Mouse (Mus musculus) lung, embryonic 14.5 days (tissue): ENCODE results near the gene Dis3l. TPM values are rescaled to one million over a fixed set of nuclear protein-coding genes. Genes with fewer than 3 reads are reported as not detected.

Source experiments
- ATAC-seq: fragments of 200-750 bp; cut with Nextera tagmentation; 2 replicates; pipeline ENCODE4 v1.8.0; 2017; ENCODE audit warnings: mild to moderate bottlenecking, moderate TSS enrichment, moderate library complexity; ENCODE audit not compliant: insufficient read depth
- DNase-seq: peaks from one replicate; pipeline ENCODE4 v3.0.0-alpha.2; 2015
- H3K27ac ChIP-seq: fragments of 300-500 bp; sonication (generic); 2 replicates; pipeline ENCODE4 v1.5.1; 2014; ENCODE audit warnings: low read depth, mild to moderate bottlenecking, moderate library complexity
- H3K27me3 ChIP-seq: fragments of 300-500 bp; sonication (generic); 2 replicates; pipeline ENCODE4 v1.6.1; 2014; ENCODE audit warnings: low read length, control low read depth; ENCODE audit not compliant: insufficient read depth
- H3K36me3 ChIP-seq: fragments of 300-500 bp; sonication (generic); 2 replicates; pipeline ENCODE4 v1.6.1; 2014; ENCODE audit warnings: control low read depth; ENCODE audit not compliant: insufficient read depth
- H3K4me1 ChIP-seq: fragments of 300-500 bp; sonication (generic); 2 replicates; pipeline ENCODE4 v1.6.1; 2014; ENCODE audit warnings: antibody characterized with exemption, control low read depth; ENCODE audit not compliant: insufficient read depth
- H3K4me2 ChIP-seq: fragments of 300-500 bp; sonication (generic); 2 replicates; pipeline ENCODE4 v1.6.1; 2014; ENCODE audit warnings: mild to moderate bottlenecking
- H3K4me3 ChIP-seq: fragments of 300-500 bp; sonication (generic); 2 replicates; pipeline ENCODE4 v1.5.1; 2014; ENCODE audit warnings: low read depth, low read length
- H3K9ac ChIP-seq: fragments of 300-500 bp; sonication (generic); 2 replicates; pipeline ENCODE4 v1.6.1; 2014
- H3K9me3 ChIP-seq: fragments of 300-500 bp; sonication (generic); 2 replicates; pipeline ENCODE4 v1.6.1; 2016; ENCODE audit warnings: low read depth, low read length, control low read depth
- CTCF ChIP-seq: IDR thresholded peaks from 2 replicates; pipeline ENCODE4 v1.5.1; 2016; ENCODE audit warnings: antibody characterized with exemption, low read depth
- WGBS: fragments of 180-500 bp; shearing (Covaris S2); extraction: QIAGEN DNeasy Blood & Tissue Kit; methylation state at CpG from one replicate; pipeline ENCODE4 v1.1.7; 2014; 5-methylcytosine and 5-hydroxymethylcytosine counted together
- polyA plus RNA-seq: library from polyadenylated mRNA; unstranded; fragments of >200 nt; fragmentation: Nextera tagmentation; extraction: Ambion mirVana; gene quantifications from 2 replicates; pipeline ENCODE4 v1.2.1, GENCODE M21; 2014

Dis3l gene
- polyA plus RNA-seq, 1 experiment from 2014 or later = 24.6 TPM

DNA sequence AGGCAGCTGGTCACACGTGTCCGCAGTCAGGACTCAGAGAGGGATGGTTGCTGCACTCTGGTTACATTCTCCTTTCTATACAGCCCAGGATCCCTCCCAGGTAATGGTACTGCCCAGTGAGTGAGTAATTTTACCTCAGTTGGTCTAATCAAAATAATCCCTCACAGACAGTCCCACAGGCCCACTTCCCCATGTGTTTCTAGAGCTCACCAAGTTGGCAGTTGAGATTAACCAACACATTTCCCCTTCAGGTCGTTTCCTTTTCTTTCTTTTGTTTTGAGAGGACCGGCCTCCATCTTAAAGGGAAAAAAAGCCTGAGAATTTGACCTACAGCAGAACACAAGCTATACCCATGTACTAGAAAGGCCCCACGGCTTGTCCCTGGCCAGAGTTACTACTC lies 4.8 kb upstream of the Dis3l start:
- H3K27ac ChIP-seq = no peak overlapping the region
- no peak for ATAC-seq
- no peak overlapping the region for H3K9ac ChIP-seq

DNA sequence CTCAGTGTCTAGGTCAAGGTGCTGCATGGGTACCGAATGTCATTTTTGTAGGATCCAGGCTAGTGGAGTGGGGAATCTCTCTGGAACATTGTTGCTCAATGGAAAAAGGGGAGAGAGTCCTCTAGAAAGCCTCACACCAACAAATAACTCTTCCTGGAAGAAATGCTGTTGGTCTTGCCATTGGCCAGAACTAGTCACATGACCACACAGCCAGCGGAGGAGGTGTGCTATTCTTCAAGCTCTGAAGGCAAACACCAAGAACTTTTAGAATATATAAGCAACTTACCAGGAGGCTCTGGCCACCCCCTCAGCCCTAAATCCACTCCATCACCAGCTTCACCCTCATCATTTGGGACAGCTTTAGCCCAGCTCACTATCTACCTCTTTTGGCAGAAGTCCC lies 2.6 kb upstream of the Dis3l start:
- Histone ChIP-seq H3K4me1 (peaks cover 8% of the 10 kb centered on the region; the same call in 1 of the 2 replicates), H3K27ac (no peak overlapping the region), H3K4me3 (no peak overlapping the region), H3K4me2 (no peak overlapping the region), H3K9me3 (no peaks in the 10 kb centered on the region), H3K27me3 (no peaks in the 10 kb centered on the region), H3K9ac (no peak overlapping the region), H3K36me3 (no peaks in the 10 kb centered on the region)
- ATAC-seq (no peak), DNase-seq (no peak)
- WGBS = 80% methylated on average over 2 of the region's 2 CpGs
- TF ChIP-seq CTCF = no peak

More for the DNA sequence above, 4.8 kb upstream of the Dis3l start:
- Histone ChIP-seq H3K4me1 (no peaks in the 10 kb centered on the region), H3K9me3 (no peaks in the 10 kb centered on the region), H3K27me3 (no peaks in the 10 kb centered on the region), H3K36me3 (no peaks in the 10 kb centered on the region), H3K4me3 (no peak overlapping the region), H3K4me2 (no peak overlapping the region)
- 54% methylated on average over 5 of the region's 5 CpGs for WGBS
- DNase-seq = no peak
- no peak for TF ChIP-seq CTCF

GRCm38 (mm10) chr9:64341671-64342070 lies 583 bp upstream of the Dis3l start:
- Histone ChIP-seq H3K27me3 (no peaks in the 10 kb centered on the region), H3K4me1 (peaks cover 8% of the 10 kb centered on the region; the same call in 1 of the 2 replicates), H3K27ac (peak overlapping the region; percentile 100; the same call in 1 of the 2 replicates), H3K36me3 (peaks cover 8% of the 10 kb centered on the region; the same call in 1 of the 2 replicates), H3K9ac (no peak overlapping the region), H3K4me3 (peak overlapping the region; percentile 67), H3K9me3 (no peaks in the 10 kb centered on the region), H3K4me2 (peak overlapping the region; percentile 86)
- 55% methylated on average over 8 of the region's 8 CpGs for WGBS
- DNase-seq (peak; percentile 10), ATAC-seq (no peak)
- TF ChIP-seq CTCF = no peak

DNA sequence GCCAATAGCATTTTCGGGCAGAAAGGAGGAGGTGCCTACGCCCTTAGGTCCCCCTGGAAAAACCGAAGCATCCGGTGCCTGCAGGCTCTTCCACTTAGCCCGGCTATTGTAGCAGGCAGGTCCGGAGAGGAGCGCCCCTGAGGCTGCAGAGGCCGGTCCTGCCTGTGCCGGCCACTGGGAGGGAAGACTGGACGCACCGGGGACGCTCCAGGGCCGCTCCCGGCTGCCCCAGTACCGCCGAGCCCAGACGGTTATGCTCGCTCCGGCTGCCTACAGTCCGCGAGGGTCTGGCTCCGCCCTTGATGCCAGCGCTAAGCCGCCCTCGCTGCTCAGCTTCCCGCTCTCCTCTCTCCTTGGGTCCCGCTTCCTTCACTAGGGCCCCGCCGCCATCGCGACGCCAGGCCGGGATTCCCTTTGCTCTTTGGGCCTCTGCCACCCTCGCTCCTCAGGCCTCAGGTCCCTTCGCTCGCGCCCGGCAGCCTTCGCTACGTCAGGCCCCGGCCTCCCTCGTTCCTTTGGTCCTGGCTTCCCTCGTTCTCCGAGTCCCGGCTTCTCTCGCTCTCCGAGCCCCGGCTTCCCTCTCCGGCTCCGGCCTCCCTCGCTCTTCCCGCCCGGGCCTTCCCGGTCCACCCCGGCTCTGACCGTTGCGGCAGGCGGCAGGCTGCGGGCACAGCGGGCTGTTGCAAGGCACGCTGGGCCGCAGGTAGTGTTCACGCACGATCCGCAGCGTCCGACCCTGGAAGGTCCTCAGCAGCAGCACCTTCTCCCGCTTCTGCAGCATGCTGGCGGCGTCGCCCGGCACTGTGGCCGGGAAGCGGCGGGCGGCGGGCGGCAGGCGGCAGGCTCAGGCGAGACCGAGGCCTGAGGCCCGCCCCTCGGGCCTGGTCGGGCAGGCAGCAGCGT lies 486 bp downstream of the Dis3l start:
- Histone ChIP-seq H3K27ac (peak overlapping the region; percentile 100), H3K4me2 (peak overlapping the region; percentile 86), H3K36me3 (peaks cover 15% of the 10 kb centered on the region; the same call in 1 of the 2 replicates), H3K27me3 (no peaks in the 10 kb centered on the region), H3K4me1 (peaks cover 8% of the 10 kb centered on the region; the same call in 1 of the 2 replicates), H3K4me3 (peak overlapping the region; percentile 67), H3K9ac (peak overlapping the region; percentile 99), H3K9me3 (no peaks in the 10 kb centered on the region)
- DNase-seq (peak; percentile 85), ATAC-seq (peak; percentile 93)
- WGBS = under 1% methylated on average over 83 of the region's 85 CpGs
- TF ChIP-seq CTCF = peak; percentile 4; the same call in 1 of the 2 replicates

- H3K27me3 ChIP-seq = no peaks in the 10 kb centered on the region
- 54% methylated on average over 8 of the region's 8 CpGs for WGBS
- peaks cover 20% of the 10 kb centered on the region for H3K36me3 ChIP-seq
- no peaks in the 10 kb centered on the region for H3K9me3 ChIP-seq
- no peak for ATAC-seq
- peak overlapping the region; percentile 99 for H3K9ac ChIP-seq
- peaks cover 8% of the 10 kb centered on the region; the same call in 1 of the 2 replicates for H3K4me1 ChIP-seq
- H3K4me2 ChIP-seq = peak overlapping the region; percentile 86
- TF ChIP-seq CTCF = no peak
- H3K27ac ChIP-seq = peak overlapping the region; percentile 100; the same call in 1 of the 2 replicates
- peak overlapping the region; percentile 67 for H3K4me3 ChIP-seq
- peak; percentile 9 for DNase-seq
Measured at GRCm38 (mm10) chr9:64339361-64339760, 1.7 kb downstream of the Dis3l start.

GRCm38 (mm10) chr9:64335825-64336224 lies 5.3 kb downstream of the Dis3l start:
- DNase-seq (no peak), ATAC-seq (no peak)
- no peak overlapping the region for H3K27ac ChIP-seq
- no peak for TF ChIP-seq CTCF
- no peak overlapping the region for H3K4me2 ChIP-seq
- WGBS = 87% methylated on average over 6 of the region's 6 CpGs
- H3K9me3 ChIP-seq = no peaks in the 10 kb centered on the region
- H3K4me1 ChIP-seq = peaks cover 8% of the 10 kb centered on the region; the same call in 1 of the 2 replicates
- no peak overlapping the region for H3K4me3 ChIP-seq
- H3K27me3 ChIP-seq = no peaks in the 10 kb centered on the region
- peaks cover 26% of the 10 kb centered on the region for H3K36me3 ChIP-seq
- H3K9ac ChIP-seq = no peak overlapping the region

DNA sequence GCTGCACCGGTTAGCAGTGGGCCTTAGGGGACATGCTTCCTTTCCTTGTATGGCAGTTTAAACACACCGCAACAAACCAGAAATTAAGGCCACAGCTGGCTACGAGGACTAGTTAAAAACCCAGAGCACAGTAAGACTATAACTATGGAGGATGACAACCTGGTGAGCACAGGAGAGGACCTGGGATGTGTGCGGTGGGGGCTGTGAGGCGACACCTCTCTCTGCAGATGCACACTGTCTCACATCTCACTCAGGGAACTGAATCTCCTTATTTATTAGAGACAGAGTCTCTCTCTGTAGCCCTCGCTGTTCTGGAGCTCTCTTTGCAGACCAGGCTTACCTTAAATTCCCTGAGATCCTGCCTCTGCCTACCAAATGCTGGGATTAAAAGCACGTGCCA lies 17.1 kb downstream of the Dis3l start:
- Histone ChIP-seq H3K9me3 (no peaks in the 10 kb centered on the region), H3K36me3 (peaks cover 77% of the 10 kb centered on the region), H3K4me3 (no peak overlapping the region), H3K4me1 (no peaks in the 10 kb centered on the region), H3K4me2 (no peak overlapping the region), H3K27me3 (no peaks in the 10 kb centered on the region), H3K27ac (no peak overlapping the region), H3K9ac (no peak overlapping the region)
- TF ChIP-seq CTCF = no peak
- DNase-seq (no peak), ATAC-seq (no peak)
- 91% methylated on average over 7 of the region's 7 CpGs for WGBS
